Mouse (Mus musculus) heart, embryonic 11.5 days (tissue): Measurements from ENCODE around the gene Med4. TPM values are rescaled to one million over a fixed set of nuclear protein-coding genes. Genes with fewer than 3 reads are reported as not detected.

Experiments
- ATAC-seq: fragments of 200-750 bp; cut with Nextera tagmentation; replicated peaks from 2 replicates; pipeline ENCODE4 v1.8.0; 2017; ENCODE audit warnings: moderate library complexity; ENCODE audit not compliant: insufficient number of reproducible peaks, low FRiP score, low TSS enrichment
- H3K27ac ChIP-seq: fragments of 300-500 bp; sonication (generic); 2 replicates; pipeline ENCODE4 v1.5.1; 2014; ENCODE audit warnings: mild to moderate bottlenecking, low read depth, low read length
- H3K27me3 ChIP-seq: fragments of 300-500 bp; sonication (generic); 2 replicates; pipeline ENCODE4 v1.6.1; 2014; ENCODE audit warnings: mild to moderate bottlenecking, low read length, mixed read lengths; ENCODE audit not compliant: control insufficient read depth, insufficient read depth
- H3K36me3 ChIP-seq: fragments of 300-500 bp; sonication (generic); 2 replicates; pipeline ENCODE4 v1.6.1; 2014; ENCODE audit warnings: mild to moderate bottlenecking, low read length, moderate library complexity, mixed read lengths; ENCODE audit not compliant: control insufficient read depth, insufficient read depth
- H3K4me1 ChIP-seq: fragments of 300-500 bp; sonication (generic); 2 replicates; pipeline ENCODE4 v1.6.1; 2014; ENCODE audit warnings: low read length; ENCODE audit not compliant: control insufficient read depth, insufficient read depth
- H3K4me2 ChIP-seq: fragments of 300-500 bp; sonication (generic); 2 replicates; pipeline ENCODE4 v1.6.1; 2014; ENCODE audit warnings: mild to moderate bottlenecking, moderate library complexity
- H3K4me3 ChIP-seq: fragments of 300-500 bp; sonication (generic); 2 replicates; pipeline ENCODE4 v1.5.1; 2014; ENCODE audit warnings: low read depth, low read length
- H3K9ac ChIP-seq: fragments of 300-500 bp; sonication (generic); 2 replicates; pipeline ENCODE4 v1.6.1; 2014; ENCODE audit warnings: mild to moderate bottlenecking, low read depth, low read length, moderate library complexity
- H3K9me3 ChIP-seq: fragments of 300-500 bp; sonication (generic); replicated peaks from 2 replicates; pipeline ENCODE4 v1.6.1; 2016; ENCODE audit warnings: low read length; ENCODE audit not compliant: control insufficient read depth
- WGBS: fragments of 180-500 bp; shearing (Covaris S2); extraction: QIAGEN DNeasy Blood & Tissue Kit; methylation state at CpG from one replicate; pipeline ENCODE4 v1.1.7; 2014; ENCODE audit not compliant: insufficient replicate concordance; 5-methylcytosine and 5-hydroxymethylcytosine counted together
- polyA plus RNA-seq: library from polyadenylated mRNA; unstranded; fragments of >200 nt; fragmentation: Nextera tagmentation; extraction: Ambion mirVana; gene quantifications from 2 replicates; pipeline ENCODE4 v1.2.1, GENCODE M21; 2014

Gene Med4
- polyA plus RNA-seq, 1 experiment from 2014 or later, result 60.8 TPM

DNA sequence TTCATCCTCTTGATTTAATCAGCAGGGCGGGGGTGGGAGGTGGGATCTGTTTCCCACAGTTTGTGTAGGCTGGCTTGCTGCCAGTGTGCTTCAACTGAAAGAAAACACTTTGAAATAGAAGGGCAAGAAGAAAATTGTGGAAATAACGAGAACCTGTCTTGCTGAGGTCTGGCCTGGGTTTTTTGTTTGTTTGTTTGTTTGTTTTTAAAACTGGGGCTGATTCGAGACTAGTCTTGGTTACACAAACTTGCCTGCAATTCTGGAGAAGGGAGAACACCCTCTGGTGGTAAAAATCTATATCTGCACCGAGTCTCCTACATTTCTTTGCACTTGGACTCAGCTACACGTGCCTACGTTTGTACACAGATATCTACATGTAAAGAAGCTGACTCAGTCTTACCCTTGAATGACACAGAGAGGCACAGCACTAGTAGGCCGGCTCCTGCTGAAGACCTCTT lies 35.2 kb upstream of the Med4 start:
- H3K4me3 ChIP-seq, result no peak overlapping the region
- no peaks in the 10 kb centered on the region for H3K27me3 ChIP-seq
- 0 out of 2 replicates have a peak, but pooled peaks have one; percentile 46 for ATAC-seq
- no peak overlapping the region for H3K4me2 ChIP-seq
- WGBS, result 17% methylated on average over 7 of the region's 7 CpGs
- peaks cover 4% of the 10 kb centered on the region for H3K4me1 ChIP-seq
- no peak overlapping the region for H3K27ac ChIP-seq
- H3K36me3 ChIP-seq, result no peaks in the 10 kb centered on the region
- H3K9me3 ChIP-seq, result no peaks in the 10 kb centered on the region
- H3K9ac ChIP-seq, result no peak overlapping the region

DNA sequence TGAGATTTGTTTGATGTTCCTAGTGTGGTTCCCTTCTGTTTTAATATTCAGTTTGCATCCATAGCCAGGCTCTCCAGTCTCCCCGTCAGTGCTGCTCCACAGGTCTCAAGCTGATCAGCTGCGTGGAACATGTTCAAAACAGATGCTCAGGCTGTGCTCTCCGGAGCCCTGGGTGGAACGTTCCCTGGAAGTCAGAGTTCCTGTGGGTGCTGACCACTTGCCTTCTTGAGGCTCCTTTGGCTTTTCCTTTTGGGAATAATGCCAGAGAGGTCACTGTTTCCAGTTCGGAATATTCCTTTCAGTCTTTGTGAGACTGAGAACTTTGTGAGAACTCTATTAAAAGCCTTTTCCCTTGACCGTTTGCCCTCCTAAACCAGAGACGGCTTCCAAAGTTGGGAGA lies 34.3 kb upstream of the Med4 start:
- Histone ChIP-seq H3K9me3 (no peaks in the 10 kb centered on the region), H3K27me3 (no peaks in the 10 kb centered on the region), H3K4me2 (no peak overlapping the region), H3K9ac (no peak overlapping the region), H3K4me1 (peaks cover 4% of the 10 kb centered on the region), H3K27ac (no peak overlapping the region), H3K36me3 (no peaks in the 10 kb centered on the region), H3K4me3 (no peak overlapping the region)
- no peak for ATAC-seq
- WGBS, result 70% methylated on average over 7 of the region's 7 CpGs

DNA sequence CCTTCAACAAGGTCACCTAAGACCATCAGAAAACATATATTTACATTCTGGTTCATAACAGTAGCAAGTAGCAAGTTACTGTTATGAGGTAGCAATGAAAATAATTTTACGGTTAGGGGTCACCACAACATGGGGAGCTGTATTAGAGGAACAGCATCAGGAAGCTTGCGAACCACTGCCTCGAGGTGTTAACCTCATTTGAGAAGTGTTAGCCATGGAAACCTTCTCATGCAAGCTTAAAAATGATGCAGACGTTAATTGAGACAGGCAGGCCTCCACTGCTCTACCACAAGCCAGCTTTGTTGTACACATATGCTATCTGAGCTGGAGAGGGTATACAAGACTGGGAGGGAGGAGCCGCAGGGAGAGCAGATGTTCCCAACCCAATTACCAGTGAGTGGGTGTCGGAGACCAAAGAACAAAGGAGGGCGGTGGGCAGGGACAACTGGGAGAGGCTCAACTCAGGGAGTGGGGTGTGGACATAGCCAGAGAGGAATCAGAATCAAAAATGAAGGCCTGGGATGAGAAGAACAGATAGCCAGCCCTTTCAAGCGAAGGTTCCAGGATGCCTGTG lies 33.4 kb upstream of the Med4 start:
- H3K9me3 ChIP-seq, result no peaks in the 10 kb centered on the region
- H3K4me2 ChIP-seq, result no peak overlapping the region
- peaks cover 4% of the 10 kb centered on the region for H3K4me1 ChIP-seq
- H3K27me3 ChIP-seq, result no peaks in the 10 kb centered on the region
- H3K27ac ChIP-seq, result no peak overlapping the region
- ATAC-seq, result no peak
- no peaks in the 10 kb centered on the region for H3K36me3 ChIP-seq
- H3K9ac ChIP-seq, result no peak overlapping the region
- 75% methylated on average over 8 of the region's 8 CpGs for WGBS
- H3K4me3 ChIP-seq, result no peak overlapping the region

DNA sequence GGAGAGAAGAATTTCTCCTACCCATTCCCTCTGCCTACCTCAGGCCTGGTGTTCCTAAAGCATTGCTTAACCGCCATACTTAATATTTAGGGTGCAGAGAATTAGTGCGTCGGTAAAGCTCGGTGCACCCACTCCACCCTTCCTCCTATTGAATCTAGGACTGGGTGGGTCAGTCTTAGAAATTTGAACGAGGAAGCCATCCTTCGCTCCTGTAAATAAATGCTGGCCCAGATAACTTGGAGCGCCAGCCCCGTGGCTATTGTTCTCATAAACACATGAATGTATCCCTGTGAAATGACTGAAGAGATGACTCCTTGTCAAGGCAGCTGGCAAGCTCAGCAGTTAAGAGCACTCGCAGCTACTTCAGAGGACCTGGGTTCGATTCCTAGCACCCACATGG lies 32.7 kb upstream of the Med4 start:
- Histone ChIP-seq H3K9ac (no peak overlapping the region), H3K4me2 (no peak overlapping the region), H3K4me3 (no peak overlapping the region), H3K27ac (no peak overlapping the region), H3K4me1 (peaks cover 4% of the 10 kb centered on the region), H3K9me3 (no peaks in the 10 kb centered on the region), H3K36me3 (no peaks in the 10 kb centered on the region), H3K27me3 (no peaks in the 10 kb centered on the region)
- 89% methylated on average over 10 of the region's 10 CpGs for WGBS
- ATAC-seq, result no peak

DNA sequence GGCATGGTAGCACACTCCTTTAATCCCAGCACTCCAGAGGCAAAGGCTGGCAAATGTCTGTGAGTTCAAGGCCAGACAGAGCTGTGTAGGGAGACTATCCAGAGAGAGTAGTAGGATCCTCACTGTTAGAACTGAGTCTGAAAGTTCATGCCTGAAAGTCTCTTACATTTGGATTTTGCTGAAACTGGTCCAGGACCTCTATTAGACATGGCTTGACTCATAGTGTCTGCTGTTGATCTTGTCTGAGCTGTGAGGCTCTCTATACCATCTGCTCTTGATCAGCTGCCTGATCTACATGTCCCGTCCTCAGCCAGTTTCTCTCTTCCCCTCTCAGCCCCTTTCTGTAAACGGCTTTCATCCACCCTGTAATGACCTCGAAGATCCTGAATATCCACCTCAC lies 31.5 kb upstream of the Med4 start:
- H3K27ac ChIP-seq, result no peak overlapping the region
- no peaks in the 10 kb centered on the region for H3K27me3 ChIP-seq
- H3K4me1 ChIP-seq, result peaks cover 4% of the 10 kb centered on the region
- H3K9ac ChIP-seq, result no peak overlapping the region
- no peak overlapping the region for H3K4me2 ChIP-seq
- no peaks in the 10 kb centered on the region for H3K9me3 ChIP-seq
- WGBS, result 79% methylated on average over 3 of the region's 3 CpGs
- H3K4me3 ChIP-seq, result no peak overlapping the region
- no peak for ATAC-seq
- H3K36me3 ChIP-seq, result no peaks in the 10 kb centered on the region

DNA sequence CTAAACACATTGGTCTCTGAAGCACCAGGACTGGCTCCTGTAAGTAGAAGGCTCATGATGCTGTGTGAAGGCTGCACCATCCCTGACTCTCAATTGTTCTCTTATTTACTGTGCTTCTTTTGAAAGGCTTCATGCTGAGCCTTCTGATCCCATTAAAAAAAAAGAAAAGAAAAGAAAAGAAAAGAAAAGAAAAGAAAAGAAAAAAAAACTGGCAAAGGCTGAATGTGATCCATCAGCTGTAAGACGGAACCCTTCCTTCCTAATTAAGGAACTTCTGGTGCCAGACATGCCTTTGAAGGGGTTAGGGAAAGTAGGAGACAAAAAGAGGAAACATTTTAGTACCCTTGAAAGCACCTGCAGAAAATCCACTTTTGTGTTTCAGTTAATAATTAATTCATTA lies 30.1 kb upstream of the Med4 start:
- Histone ChIP-seq H3K4me3 (no peak overlapping the region), H3K9me3 (no peaks in the 10 kb centered on the region), H3K9ac (no peak overlapping the region), H3K4me2 (no peak overlapping the region), H3K36me3 (no peaks in the 10 kb centered on the region), H3K27ac (no peak overlapping the region), H3K27me3 (no peaks in the 10 kb centered on the region), H3K4me1 (peaks cover 4% of the 10 kb centered on the region)
- WGBS, result 66% methylated on average over 1 of the region's 1 CpGs
- no peak for ATAC-seq

DNA sequence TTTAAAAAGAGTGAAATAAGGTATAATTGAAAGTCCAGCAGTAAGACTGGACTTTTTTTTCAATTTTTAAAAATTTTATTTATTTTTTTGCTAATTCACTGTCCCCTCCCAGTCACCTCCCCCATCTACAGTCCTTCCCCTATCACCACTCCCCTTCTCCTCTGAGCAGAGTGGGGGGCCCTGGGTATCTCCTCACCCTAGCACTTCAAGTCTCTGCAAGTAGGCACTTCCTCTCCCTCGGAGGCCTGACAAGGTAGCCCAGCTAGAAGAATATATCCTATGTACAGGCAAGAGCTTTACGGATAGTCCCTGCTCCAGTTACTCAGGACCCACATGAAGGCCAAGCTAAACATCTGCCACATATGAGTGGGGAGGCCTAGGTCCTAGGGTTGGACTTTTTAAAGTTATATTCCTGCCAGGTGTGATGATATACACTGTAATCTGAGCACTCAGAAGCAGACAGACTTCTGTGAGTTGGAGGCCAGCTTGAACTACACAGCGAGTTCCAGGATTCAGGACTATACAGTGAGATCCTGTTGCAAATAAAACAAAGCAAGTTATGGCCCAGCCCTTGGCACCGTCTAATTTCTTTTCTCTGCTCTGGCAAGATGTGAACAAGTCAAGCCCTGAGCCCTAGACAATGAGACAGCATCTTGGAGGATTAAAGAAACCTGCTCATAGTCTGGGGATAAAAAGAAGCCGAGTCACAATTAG lies 26.2 kb upstream of the Med4 start:
- Histone ChIP-seq H3K36me3 (no peaks in the 10 kb centered on the region), H3K9ac (no peak overlapping the region), H3K27ac (no peak overlapping the region), H3K4me2 (no peak overlapping the region), H3K4me1 (no peaks in the 10 kb centered on the region), H3K27me3 (no peaks in the 10 kb centered on the region), H3K9me3 (no peaks in the 10 kb centered on the region), H3K4me3 (no peak overlapping the region)
- no peak for ATAC-seq
- WGBS, result 80% methylated on average over 5 of the region's 5 CpGs

DNA sequence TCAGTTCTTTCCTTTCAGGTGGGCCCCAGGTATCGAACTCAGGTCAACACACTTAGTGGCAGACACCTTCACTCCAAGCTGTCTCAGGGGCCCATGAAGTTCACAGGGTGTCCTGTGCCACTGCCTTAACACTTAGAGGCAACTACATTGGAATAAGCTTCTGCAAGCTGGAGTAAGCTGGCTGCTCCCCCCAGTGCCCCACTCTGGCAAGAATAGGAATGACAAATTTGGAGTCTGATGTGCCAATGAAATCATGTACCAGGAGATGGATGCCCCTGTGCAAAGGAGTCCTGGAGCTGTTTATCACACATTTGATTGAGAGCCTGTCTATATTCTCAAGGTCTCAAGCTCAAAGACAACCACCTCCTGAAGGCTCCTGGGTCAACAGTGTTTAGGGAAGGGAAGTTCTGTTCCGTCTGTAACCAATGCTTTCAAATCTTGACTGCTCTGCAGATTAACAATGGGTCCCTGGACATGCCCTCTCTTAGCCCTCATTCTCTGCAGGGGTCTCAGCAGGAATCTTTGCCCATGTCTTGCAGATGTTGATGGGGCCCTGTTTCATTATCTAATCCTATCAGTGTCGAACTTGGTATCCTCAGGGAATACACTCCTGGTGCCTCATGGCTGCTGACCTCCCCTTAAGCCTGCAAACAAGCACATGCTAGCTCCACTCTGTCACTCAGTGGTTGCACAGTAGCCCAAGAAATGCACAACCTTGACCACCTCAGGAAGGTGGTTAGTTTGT lies 25.3 kb upstream of the Med4 start:
- Histone ChIP-seq H3K36me3 (no peaks in the 10 kb centered on the region), H3K9ac (no peak overlapping the region), H3K4me1 (no peaks in the 10 kb centered on the region), H3K4me3 (no peak overlapping the region), H3K27me3 (no peaks in the 10 kb centered on the region), H3K4me2 (no peak overlapping the region), H3K27ac (no peak overlapping the region), H3K9me3 (no peaks in the 10 kb centered on the region)
- WGBS, result 72% methylated on average over 3 of the region's 3 CpGs
- ATAC-seq, result no peak
